Mouse (Mus musculus): ENCODE measurements around the gene Chmp6.

- TF ChIP-seq CEBPB (IDR thresholded peaks at IDR 0.05; ENCODE audit: insufficient read depth, poor library complexity, severe bottlenecking) (no peak), POLR2A (IDR thresholded peaks at IDR 0.05; ENCODE audit: insufficient read length, low read depth) (no peak)
Measured at GRCm38 (mm10) chr11:119945343-119945742, 32.1 kb downstream of the Chmp6 start.
